Mouse (Mus musculus): ENCODE data around the gene Il5.
A peak's percentile ranks its signal among the peaks of the same experiment; 100 is the strongest.
"Not testable (repeated sequence)": the region's sequence is repeated elsewhere in the genome, so short reads cannot be mapped to it uniquely, and the experiment has no call there.

Il5 gene

DNA sequence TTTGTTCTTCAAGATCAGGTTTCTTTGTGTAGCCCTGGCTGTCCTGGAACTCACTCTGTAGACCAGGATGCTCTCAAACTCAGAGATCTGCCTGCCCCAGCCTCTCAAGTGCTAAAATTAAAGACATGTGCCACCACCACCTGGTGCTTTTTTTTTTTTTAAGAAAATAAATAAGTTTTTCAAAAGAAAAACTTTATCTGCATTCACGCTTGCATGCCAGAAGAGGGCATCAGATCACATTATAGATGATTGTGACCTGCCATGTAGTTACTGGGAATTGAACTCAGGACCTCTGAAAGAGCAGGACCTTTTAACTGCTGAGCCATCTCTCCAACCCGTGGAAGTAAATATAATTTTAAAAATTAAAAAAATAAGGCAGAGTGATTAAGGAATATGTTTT, 24.7 kb downstream of the Il5 start:
- no peak for DNase-seq (ENCODE audit: low spot score in 2 of 2)

DNA sequence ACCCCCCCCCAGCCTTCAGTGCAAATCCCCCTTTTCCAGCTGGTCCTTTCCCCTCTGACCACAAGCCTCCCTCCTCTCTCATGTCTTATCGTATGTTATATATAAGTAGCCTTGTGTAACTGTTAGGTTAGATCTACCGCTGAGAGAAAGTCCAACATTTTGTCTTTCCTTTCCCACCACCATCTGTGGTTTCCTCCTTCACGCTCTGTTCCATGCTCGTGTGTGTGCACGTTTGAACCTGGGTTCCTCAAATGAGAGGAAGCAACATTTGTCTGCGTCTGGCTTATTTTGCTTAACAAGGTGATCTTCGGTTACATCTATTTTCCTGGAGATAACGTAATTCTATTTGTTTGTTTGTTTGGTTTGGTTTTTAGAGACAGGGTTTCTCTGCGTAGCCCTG, 27.4 kb downstream of the Il5 start:
- no peak for DNase-seq (ENCODE audit: low spot score in 2 of 2)

DNA sequence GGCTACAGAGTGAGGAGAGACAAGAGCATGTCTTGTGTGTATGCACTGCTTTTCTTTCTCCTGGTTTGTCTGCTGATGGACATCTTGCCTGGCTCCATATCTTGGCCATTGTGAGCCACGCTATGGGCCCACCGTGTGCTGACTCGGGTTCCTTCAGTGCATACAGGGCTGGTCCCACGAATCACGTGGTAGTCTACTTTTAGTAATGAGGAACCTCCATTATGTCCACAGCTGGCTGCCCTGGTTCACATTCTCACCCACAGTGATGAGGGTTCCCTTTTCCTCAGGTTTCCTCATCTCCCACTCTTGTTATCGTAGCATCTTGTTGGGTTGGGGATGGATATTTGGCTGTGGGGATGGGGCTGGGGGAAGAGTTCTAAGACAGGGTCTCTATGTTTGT, 28.0 kb downstream of the Il5 start:
- no peak for DNase-seq (ENCODE audit: low spot score in 2 of 2)

DNA sequence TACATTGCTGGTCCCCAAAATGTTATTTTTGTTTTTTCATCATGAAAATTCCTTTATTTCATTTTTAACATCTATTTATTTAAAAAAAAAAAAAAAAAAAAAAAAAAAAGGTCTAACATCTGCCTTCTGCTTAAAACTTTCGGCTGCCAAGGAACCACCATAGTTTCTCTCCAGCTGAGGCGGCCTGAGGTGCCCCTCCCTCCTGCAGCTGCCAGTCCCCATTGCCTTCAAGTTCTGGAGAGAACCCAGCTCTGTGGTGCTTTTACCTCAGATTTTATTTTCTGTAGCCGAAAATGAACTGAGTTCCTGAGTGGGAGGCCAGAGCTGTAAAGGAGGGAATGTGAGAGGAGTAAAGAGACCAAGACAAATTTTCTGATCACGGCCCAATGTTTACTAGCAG, 28.7 kb downstream of the Il5 start:
- DNase-seq (ENCODE audit: low spot score in 2 of 2): no peak

DNA sequence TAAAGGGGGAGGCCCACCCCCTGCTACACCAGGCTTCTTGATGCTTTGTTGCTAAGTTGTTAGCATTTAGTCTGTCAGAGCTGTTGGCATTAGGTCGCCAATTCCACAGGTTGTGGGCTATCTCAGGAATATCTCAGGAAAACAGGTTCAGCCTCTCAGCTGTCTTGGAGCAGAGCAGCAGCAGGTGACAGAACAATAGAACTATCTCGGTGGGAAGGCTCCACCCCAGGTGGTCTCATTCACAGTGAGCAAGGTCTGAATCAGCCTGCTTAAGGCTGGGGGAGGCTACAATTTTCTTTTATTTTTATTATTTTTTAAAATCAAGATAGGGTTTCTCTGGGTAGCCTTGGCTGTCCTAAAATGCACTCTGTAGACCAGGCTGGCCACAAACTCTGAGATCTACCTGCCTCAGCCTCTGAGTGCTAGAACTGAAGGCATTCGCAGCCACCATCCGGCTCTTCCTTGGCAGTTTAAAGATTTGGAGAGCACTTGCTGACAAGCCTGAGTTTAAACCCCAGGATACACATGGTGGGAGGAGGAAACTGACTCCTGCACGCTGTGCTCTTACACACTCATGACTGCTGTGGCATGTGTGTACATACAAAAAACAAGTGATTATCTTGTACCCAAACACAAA, 29.2 kb downstream of the Il5 start:
- no peak for DNase-seq (ENCODE audit: low spot score in 2 of 2)

DNA sequence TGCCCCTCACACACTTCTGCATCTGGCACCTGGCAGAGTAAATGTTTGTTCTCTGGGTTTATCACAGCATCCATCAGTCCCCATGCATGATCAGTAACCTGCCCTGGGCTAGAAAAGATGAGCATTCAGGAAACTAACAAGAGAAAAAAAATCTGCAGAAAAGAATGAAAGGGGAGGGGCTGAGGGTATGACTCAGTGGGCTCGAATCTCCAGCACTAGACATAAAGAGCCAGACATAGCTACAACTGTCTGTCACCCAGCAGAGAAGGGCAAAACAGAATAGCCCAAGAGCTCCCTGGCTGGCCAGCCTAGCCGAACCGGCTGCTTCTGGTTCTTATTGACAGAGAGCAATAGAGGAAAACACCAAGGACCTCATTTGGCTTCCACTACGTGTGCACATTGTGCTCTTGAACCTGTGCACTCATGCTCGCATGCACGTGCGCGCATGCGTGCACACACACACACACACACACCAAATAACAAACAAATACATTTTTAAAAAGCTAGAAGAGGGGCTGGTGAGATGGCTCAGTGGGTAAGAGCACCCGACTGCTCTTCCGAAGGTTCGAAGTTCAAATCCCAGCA, 34.5 kb downstream of the Il5 start:
- DNase-seq (ENCODE audit: low spot score in 2 of 2): no peak

DNA sequence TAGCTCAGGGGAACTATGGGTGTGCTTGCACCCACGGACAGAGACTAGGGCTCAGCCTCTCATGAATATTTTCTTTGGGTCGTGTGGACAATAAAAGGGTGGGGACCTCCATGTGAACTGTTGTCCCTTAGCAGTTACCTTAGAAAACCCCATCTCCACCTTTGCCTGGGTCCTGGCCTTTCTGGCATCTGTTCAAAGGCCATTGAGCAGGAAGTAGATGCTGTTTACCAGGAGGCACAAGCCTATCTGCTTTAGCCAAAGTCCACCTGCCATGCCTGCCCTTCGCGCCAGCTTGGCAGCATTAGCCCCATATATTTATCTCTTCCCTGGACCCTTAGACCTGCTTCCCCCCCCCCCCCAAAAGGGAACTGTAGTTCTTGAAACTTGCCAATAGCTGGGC, 37.0 kb downstream of the Il5 start:
- DNase-seq (ENCODE audit: low spot score in 2 of 2): no peak

DNA sequence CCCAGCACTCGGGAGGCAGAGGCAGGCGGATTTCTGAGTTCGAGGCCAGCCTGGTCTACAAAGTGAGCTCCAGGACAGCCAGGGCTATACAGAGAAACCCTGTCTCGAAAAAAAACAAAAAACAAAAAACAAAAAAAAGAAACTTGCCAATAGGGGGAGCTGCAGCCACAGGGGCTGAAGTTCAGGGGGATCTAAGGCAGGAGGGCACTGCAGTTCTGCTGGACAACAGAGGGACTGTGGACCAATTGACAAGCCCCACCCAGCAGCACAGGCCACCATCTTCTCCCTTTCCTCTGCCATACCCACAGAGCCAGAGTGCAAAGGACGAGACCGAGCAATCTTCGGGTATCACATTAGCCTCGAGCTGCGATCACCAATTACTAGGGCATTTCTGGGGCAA, 37.4 kb downstream of the Il5 start:
- DNase-seq (ENCODE audit: low spot score in 2 of 2): not testable (repeated sequence)

DNA sequence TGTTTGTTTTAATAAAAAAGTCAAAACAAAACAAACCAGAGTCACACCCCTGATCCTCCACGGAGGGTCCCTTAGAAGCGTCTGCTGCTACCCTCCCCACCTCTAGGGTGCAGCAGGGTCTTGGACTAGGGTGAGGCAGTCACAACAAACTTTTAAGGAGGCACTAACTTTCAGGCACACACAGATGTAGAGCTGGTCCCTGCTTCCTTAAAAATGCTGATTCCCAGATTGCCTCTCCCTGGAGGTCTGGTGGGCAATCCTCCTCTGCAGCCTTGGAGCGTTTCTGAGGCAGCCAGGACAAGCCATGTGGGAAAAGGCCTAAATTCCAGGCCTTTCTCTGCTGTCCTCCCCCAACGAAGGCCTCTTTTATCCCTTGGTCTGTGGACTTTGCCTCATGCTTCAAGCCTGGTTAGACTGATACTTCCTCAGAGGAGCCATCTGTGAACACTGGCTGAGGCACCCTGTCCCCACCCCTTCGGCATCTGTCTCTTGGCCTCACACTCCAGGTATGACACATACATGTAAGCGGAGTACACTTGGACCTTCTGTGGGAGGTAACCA, 38.3 kb downstream of the Il5 start:
- DNase-seq (ENCODE audit: low spot score in 2 of 2): no peak

DNA sequence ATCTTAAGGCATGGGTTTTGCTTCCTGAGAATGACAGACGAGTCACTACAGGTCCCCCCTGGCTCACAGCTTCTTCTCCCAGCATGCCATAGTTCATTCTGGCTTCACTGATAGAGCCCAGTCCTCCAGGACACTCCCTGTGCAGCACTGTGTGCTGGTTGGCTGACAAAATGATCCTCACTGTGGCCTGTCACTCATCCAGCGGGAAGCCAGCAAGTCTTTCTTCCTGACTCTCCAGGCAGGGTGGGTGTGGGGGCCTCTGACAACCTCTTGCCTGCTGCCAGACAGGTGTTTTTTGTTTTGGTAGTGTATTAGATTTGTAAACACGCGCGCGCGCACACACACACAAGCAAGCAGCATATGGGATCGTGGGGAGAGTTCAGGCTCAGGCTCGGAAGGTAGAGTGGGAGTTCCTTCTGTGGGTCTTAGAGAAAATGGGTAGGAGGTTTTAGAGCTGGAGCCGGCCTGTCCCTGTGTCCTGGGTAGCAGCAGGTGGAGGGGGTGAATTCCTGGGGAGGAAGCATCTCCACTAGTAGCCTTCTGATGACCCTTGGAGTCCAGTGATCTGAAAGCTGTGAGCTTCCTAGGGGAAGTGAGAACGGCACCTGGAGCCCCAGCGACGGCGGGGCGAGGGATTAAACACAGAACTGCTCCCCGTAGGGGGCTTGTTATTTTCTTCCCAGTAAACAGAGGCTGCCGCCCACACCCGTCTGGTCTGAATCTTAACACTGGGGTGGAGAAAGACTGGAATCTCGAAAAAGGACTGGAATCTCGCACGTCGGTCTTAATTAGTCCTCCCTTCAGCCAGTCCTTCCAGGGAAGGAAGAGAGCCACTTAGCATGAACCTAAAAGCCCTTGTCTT, 39.2 kb downstream of the Il5 start:
- no peak for DNase-seq (ENCODE audit: low spot score in 2 of 2)

DNA sequence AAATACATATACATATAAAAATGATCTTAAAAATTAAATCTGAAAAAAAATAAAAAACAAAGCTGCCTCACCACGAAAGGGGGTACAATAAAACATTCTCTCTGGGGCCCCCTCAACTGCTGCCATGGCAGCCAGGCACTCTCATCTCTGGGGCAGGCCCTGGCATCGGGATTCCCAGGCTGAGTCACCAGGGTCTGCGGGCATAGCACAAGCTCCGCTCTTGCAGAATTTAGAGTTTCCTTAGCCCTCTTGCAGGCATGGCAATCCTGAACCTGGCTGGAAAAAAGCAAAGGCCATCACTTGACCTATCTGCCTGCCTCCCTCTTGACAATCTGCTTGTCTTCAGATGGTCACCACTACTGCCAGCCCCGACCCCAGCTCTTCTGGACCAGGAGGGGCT, 40.7 kb downstream of the Il5 start:
- DNase-seq (ENCODE audit: low spot score in 2 of 2): no peak

DNA sequence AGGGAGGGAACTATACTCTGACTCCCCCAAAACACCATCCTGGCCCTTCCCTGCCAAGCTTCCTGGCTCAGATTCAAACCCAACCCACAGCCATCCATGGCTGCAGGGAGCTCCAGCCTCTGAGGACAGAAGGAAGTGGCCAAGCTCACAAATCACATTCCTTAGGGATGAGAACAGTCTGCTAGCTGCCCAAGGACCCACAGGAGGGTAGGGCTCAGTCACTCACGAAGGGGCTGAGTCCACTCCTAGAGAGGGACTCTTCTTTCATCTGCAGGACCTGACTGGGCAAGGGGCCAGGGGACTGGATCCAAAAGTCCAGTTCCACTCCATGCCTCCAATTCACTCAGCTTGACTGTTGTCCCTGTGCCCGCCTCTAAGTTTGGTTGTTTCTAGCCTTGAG, 41.2 kb downstream of the Il5 start:
- DNase-seq (ENCODE audit: low spot score in 2 of 2): peak in 1 of 2 experiments; percentile 68

DNA sequence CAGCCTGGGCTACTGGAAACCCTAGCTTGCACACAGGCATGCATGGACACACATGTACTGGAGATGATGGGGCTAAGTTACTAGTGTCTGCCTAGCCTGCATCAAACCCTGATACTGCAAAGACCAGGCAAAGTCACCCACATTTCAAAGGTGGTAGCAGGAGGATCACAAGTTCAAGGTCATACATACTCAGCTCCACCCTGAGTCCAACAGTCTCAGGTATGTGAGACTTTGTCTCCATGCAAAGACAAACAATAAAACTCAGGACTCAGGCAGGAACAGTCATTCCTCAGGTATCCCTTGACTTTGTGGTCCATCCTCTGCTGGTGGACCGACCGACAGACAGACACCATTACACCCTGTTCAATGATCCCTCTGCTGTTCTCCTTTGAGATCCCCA, 41.8 kb downstream of the Il5 start:
- no peak for DNase-seq (ENCODE audit: low spot score in 2 of 2)

DNA sequence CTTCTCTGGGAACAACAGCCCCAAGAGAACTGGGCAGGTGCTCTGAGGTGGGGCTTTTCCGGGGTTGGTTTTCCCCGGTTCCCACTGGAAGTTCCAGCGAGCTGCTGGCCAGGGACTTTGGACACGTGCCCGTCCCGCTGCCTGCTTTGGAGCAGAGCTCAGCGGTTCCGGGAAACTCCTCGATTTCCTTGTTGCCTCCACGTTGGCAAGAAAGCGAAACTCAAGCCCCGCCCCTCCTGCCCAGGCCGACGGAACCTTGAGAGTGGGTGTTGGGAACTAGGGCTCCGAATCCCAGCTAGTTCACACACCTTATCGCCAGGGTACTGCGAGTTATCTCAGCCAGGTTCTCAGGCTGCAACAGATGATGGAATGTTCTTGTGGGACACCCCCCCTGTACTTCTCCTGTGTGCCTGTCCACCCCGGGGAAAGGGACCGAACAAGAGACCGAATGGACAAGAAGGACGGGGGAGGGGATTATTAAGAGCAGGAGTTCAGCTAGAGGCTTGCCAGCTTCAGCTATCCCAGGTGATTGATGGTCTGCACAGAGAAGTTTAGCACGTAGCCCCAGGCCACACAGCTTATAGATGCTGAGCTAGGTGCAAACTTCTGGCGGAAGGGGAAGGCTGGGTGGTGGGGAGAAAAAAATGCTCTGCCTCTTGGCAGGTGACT, 42.4 kb downstream of the Il5 start:
- DNase-seq (ENCODE audit: low spot score in 2 of 2): peak; percentile 80 to 91

DNA sequence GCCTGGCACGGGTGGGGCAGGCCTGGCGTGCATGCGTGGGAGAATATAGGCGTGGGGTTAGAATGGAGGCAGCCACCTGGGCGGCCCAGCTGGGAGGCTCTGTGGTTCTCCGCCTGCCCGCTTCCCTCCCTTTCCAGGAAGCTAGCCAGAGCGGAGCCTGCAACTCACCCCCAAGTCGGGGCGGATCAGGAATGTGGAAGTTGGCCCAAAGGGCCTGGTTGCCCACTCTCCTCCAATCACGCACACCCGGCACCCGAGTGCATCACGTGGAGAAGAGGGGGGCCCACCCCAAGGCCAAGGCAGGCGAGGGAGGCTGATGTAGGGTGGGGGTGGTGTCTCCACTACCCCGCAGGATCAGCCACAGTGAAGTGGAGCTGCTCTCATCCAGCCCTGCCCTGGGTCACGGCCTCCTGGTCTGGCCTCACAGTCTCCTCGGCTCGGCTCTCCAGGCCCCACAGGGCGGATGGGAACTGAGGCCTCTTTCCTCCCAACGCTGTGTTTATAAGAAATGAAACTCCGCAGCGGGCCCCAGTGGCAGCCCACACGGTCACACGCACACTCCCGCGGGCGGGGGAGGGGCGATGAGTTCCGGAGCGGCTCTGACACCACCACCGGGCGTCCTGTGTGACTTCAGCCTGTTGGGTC, 43.0 kb downstream of the Il5 start:
- DNase-seq (ENCODE audit: low spot score in 2 of 2): peak; percentile 82 to 89

DNA sequence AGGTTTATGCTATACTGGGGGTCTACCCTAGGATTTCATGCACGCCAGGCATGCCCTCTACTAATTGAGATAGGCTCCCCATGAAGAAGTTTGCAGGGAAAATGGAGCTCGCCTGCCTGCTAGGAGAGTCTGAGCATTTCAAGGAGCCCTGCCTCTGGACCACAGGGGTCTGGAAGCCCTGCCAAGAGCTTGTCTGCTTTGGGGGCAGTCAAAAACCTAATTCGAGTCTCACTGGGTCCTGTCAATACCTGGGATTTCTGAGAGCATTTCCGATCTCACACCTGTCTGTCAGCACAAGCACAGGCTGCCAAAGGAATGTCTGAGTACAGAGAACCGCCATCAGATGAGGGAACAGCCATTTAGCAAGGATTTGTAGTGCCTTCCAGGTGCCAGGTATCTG, 44.0 kb downstream of the Il5 start:
- DNase-seq (ENCODE audit: low spot score in 2 of 2): no peak

DNA sequence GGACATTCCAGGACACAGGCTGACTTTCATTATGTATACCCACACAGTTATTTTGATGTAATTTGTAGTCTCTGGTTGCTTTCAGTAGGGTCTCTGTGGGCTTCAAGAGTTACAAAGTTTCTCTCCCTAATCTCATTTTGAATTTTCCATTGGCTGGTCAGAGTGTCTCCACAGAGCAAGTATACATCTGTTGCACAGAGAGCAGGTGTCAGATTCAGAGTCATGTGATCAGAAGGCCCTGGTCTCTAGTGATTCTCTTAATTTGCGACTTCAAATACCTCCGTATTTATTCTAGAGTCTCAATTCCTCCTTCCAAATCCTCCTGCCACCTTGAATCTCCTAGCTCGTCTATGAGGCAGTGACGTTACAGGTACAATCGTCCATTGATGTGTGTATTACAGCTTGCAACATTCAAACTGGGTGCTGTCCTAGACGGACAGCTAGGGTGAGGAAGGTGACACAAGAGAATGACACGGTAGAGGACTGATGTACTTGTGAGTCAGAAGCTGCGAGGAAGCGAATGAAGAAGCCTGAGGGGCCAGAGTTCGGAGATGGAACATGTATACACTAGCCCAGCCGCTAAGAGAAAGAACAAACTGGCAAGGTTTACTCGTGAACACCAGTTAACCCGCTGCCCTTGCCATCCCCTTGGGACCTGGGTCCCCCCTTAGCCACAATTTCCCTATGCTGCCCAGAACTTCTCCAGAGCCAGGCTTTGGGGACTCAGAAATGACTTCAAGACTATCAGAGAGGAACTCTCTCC, 48.0 kb downstream of the Il5 start:
- DNase-seq (ENCODE audit: low spot score in 2 of 2): no peak

DNA sequence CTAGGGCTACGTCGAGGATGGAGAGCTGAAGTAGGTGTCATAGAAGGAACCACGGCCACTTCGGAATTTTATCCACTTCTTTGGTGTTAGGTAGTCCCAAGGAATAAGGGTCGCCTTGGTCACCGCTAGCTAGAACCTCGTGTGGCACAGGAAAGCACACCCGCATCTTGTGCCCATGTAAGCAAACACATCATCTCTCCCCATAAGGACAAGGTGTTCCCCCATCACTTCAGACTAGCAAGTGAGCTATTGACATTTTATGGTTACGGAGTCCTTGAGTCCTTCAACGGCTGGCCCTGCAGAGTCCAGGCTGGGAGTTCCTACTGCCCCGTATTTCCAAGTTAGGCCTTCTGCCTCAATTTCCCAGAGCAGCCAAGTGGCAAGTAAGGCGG, 48.6 kb downstream of the Il5 start:
- no peak for DNase-seq (ENCODE audit: low spot score in 2 of 2)

DNA sequence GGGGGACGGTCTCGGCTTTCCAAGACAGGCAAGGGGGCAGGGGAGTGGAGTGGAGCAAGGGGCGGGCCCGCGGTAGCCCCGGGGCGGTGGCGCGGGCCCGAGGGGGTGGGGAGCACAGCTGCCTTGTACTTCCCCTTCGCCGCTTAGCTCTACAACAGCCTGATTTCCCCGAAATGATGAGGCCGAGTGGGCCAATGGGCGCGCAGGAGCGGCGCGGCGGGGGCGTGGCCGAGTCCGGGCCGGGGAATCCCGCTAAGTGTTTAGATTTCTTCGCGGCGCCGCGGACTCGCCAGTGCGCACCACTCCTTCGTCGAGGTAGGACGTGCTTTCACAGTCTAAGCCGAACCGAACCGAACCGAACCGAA, 49.1 kb downstream of the Il5 start, which contains the start of gene Irf1:
Gene Irf1, plus strand, starts transcription at position 255 of the 365 bp plus-strand sequence.
- DNase-seq (ENCODE audit: low spot score in 2 of 2): peak; percentile 90 to 94

DNA sequence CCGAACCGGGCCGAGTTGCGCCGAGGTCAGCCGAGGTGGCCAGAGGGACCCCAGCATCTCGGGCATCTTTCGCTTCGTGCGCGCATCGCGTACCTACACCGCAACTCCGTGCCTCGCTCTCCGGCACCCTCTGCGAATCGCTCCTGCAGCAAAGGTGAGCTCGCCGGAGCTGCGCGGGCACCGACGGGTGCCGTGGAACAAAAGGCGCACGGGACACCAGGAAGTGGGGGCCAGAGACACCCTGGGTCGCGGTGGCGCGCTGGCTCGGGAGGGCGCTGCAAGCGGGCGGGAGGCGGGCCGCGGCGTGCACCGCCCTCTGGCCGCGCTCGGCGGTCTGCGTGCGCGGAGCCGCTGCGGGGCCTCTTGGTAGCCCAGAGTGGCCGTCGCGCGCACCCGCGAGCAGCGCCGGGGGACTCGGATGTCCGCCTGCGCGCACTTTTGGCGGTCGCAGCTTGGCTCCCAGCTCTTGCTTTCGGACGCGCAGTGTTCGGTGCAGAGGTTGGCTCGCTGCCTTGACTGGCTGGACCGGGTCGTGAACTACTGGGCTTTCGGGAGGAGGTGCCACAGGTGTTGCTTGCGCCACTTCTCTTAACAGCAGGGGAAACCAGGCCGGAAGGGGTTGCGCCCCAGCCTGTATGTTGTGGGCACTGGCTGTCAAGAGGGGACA, 49.7 kb downstream of the Il5 start:
- DNase-seq (ENCODE audit: low spot score in 2 of 2): peak; percentile 53 to 77
